Mouse (Mus musculus) ES-E14 (cell line): ENCODE measurements around the gene R3hdm4. TPM values are rescaled to one million over a fixed set of nuclear protein-coding genes. Genes with fewer than 3 reads are reported as not detected.
A peak's percentile ranks its signal among the peaks of the same experiment; 100 is the strongest.

Experiments
- DNase-seq: peaks from one replicate; pipeline ENCODE4 v3.0.0-alpha.2; 2013; ENCODE audit warnings: low read depth, low spot score
- H3K27ac ChIP-seq: 2 replicates; pipeline ENCODE4 v1.5.1; 2012; ENCODE audit warnings: low read depth, mild to moderate bottlenecking, low read length, moderate library complexity, mixed read lengths; ENCODE audit not compliant: poor library complexity, insufficient read depth, severe bottlenecking
- H3K36me3 ChIP-seq: 2 replicates; pipeline ENCODE4 v1.6.1; 2012; ENCODE audit warnings: mild to moderate bottlenecking, low read length, moderate library complexity, mixed read lengths; ENCODE audit not compliant: control insufficient read depth, poor library complexity, insufficient read depth, severe bottlenecking
- H3K4me1 ChIP-seq, 2 experiments: fragments of 150-350 bp in 1 of 2; sonication (generic) in 1 of 2; 2 replicates each; pipeline ENCODE4 v1.6.1; 2012; ENCODE audit warnings: low read length in 2 of 2, mild to moderate bottlenecking in 1 of 2, mixed read lengths in 1 of 2; ENCODE audit not compliant: control insufficient read depth in 2 of 2, insufficient read depth in 2 of 2, poor library complexity in 1 of 2
- H3K4me3 ChIP-seq, 2 experiments: fragments of 150-350 bp in 1 of 2; sonication (generic) in 1 of 2; 2 replicates each; pipeline ENCODE4 v1.5.1; 2012; ENCODE audit warnings: low read length in 2 of 2, low read depth in 1 of 2, mild to moderate bottlenecking in 1 of 2, mixed read lengths in 1 of 2; ENCODE audit not compliant: insufficient read depth in 1 of 2, poor library complexity in 1 of 2, severe bottlenecking in 1 of 2
- H3K9ac ChIP-seq: 2 replicates; pipeline ENCODE4 v1.6.1; 2012; ENCODE audit warnings: low read depth, mild to moderate bottlenecking, low read length, mixed read lengths; ENCODE audit not compliant: poor library complexity, insufficient read depth, severe bottlenecking
- H3K9me3 ChIP-seq: fragments of 150-350 bp; sonication (generic); 2 replicates; pipeline ENCODE4 v1.6.1; 2012; ENCODE audit warnings: low read depth, mild to moderate bottlenecking, low read length; ENCODE audit not compliant: control insufficient read depth, insufficient read depth
- CHD2 ChIP-seq: IDR thresholded peaks from 2 replicates; pipeline ENCODE4 v1.6.1; 2014; ENCODE audit warnings: mild to moderate bottlenecking, low read depth, low read length, inconsistent platforms
- HCFC1 ChIP-seq: IDR thresholded peaks from 2 replicates; pipeline ENCODE4 v1.6.1; 2012; ENCODE audit warnings: low read length, inconsistent platforms, borderline replicate concordance; ENCODE audit not compliant: insufficient read depth
- MAFK ChIP-seq: IDR thresholded peaks from 2 replicates; pipeline ENCODE4 v1.6.1; 2014; ENCODE audit warnings: mild to moderate bottlenecking, low read depth, low read length, inconsistent platforms; ENCODE audit not compliant: insufficient read depth
- ZC3H11A ChIP-seq: IDR thresholded peaks from 2 replicates; pipeline ENCODE4 v1.6.1; 2012; ENCODE audit warnings: low read depth, mild to moderate bottlenecking, inconsistent platforms, low read length, borderline replicate concordance
- ZNF384 ChIP-seq: IDR thresholded peaks from 2 replicates; pipeline ENCODE4 v1.6.1; 2012; ENCODE audit warnings: low read depth, low read length, inconsistent platforms
- in situ Hi-C, 2 experiments: fragments of 600-800 bp; cut with MboI; formaldehyde crosslinking; loops; one replicate each; pipeline ENCODE4 v1.15.1; 2025; ENCODE audit warnings: low sequenced_read_pairs in 2 of 2, inconsistent platforms in 1 of 2; ENCODE audit not compliant: unreplicated experiment in 2 of 2
- total RNA-seq: library from RNA; depleted of rRNA; stranded (reverse); fragments of 300-350 nt; gene quantifications from 2 replicates; pipeline ENCODE4 v1.2.3, GENCODE M21; 2012

The R3hdm4 gene
- total RNA-seq, 1 experiment = 24.0 TPM

DNA sequence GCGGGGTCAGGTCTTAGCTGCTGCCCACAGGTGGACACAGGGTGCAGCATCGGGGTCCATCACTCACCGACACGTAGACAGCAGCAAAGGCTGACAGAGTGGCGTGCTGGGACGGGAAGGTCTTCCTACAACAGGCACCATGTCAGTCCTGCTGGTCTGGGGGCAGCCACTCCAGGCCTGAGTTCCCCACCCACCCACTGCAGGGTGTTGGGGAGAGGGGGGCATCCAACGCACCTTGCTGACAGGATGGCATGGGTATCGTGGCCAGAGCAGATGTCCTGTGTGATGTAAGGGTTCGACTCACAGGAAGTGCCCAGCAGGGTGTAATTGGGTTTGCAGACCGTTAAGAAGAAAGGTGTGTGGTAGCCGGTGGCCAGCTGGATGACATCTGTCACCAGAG is 54.4 kb downstream of the R3hdm4 start:
- in situ Hi-C loops = no loop called here
- Histone ChIP-seq H3K36me3 (peaks cover 19% of the 10 kb centered on the region), H3K27ac (no peak overlapping the region), H3K4me3 (no peak overlapping the region), H3K9me3 (no peaks in the 10 kb centered on the region), H3K4me1 (peaks cover 0 to 5% of the 10 kb centered on the region in 2 experiments; a peak in 1 of 4 replicates), H3K9ac (no peak overlapping the region)
- DNase-seq = no peak
- TF ChIP-seq ZC3H11A (no peak), HCFC1 (no peak), CHD2 (no peak), ZNF384 (no peak), MAFK (no peak)

DNA sequence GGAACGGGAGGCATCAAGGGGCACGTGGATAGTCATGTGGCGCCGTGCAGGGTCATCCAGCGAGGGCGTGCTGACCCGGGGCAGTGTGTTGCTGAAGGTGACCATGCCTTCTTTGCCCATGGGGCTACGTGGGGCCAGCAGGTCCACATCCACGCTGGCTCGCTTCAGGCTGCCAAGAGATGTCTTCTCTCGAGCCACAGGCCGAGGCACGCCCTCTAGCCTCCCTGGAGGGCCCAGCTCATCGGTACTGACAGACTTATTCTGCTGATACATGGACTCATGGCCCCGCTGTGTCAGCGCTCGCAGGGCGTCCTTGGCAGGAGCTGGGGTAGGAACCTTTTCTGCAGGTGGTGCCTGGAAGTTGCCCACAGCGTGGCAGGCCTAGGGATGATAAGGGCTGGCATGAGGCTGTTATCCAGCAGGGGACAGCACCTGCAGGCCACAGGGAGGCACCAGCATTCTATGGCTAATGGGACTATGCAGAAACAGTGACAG is 55.2 kb downstream of the R3hdm4 start:
- in situ Hi-C loops = no loop called here
- DNase-seq = no peak
- TF ChIP-seq ZC3H11A (no peak), HCFC1 (no peak), MAFK (no peak), ZNF384 (no peak), CHD2 (no peak)
- Histone ChIP-seq H3K9me3 (no peaks in the 10 kb centered on the region), H3K27ac (no peak overlapping the region), H3K9ac (no peak overlapping the region), H3K4me1 (peaks cover 0 to 10% of the 10 kb centered on the region in 2 experiments; a peak in 1 of 4 replicates), H3K4me3 (no peak overlapping the region), H3K36me3 (peaks cover 26% of the 10 kb centered on the region)

DNA sequence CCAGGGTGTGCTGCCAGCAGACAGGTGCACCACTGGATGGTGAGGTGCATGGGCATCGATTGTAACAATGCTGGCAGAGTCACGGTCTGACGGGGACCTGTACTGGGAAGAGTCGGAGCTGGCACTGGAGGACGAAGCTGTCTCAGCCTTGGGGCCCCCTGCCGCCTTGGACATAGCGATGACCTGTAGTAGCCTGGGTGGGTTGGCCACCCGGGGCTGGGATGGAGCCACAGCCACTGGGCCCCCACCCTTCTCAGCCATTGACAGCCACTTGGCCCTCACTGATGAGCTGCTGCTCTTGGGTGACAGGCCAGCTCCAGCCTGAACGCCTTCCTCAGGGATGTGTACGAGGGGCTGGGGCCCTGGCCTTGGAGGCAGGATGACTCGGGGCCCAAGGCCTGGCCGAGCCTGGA is 55.8 kb downstream of the R3hdm4 start:
- in situ Hi-C loops = no loop called here
- TF ChIP-seq CHD2 (0 out of 2 replicates have a peak, but pooled peaks have one; percentile 2), HCFC1 (no peak)
- no peak for DNase-seq
- H3K36me3 ChIP-seq = peaks cover 33% of the 10 kb centered on the region
- peaks cover 0 to 15% of the 10 kb centered on the region in 2 experiments; a peak in 1 of 4 replicates for H3K4me1 ChIP-seq
- H3K4me3 ChIP-seq = no peak overlapping the region
- no peak overlapping the region for H3K27ac ChIP-seq
- no peaks in the 10 kb centered on the region for H3K9me3 ChIP-seq
- no peak overlapping the region for H3K9ac ChIP-seq

DNA sequence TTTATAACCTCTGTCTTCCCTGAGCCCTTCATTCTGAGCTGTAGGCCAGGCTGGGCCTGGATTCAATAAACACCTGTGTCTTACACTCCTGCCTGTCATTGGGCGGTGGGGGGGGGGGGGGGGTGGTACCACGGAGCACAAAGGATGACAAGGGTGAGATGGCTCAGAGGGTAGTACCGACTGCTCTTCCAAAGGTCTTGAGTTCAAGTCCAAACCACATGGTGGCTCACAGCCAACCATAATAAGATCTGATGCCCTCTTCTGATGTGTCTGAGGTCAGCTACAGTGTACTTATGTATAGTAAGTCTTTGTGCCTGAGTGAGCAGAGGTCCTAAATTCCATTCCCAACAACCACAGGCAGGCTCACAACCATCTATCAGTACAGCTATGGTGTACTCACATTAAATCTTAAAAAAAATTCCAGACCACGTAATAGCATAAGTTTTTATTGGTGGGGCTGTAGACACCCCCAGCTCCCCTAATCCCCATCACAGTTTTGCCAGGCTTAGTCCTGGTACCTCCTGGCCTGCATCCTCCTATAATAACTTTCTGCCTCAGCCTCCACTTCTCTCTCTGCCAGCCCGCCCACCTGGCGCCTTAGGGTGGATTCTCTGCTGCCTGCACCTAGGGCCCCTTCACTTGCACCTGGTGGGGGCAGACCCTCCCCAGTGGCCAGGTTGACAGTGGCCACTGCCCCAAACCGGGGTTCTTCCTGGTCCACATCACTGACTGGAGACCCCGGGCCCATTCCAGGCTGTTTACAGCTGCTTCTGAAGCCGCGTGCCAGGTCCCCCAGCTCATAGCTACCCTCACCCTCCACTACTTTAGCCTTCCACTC is 56.4 kb downstream of the R3hdm4 start:
- peaks cover 39% of the 10 kb centered on the region for H3K36me3 ChIP-seq
- H3K27ac ChIP-seq = no peak overlapping the region
- TF ChIP-seq CHD2 = no peak; the same call in 1 of the 2 replicates
- no peak for TF ChIP-seq ZNF384
- TF ChIP-seq MAFK = no peak
- no peak for TF ChIP-seq ZC3H11A
- TF ChIP-seq HCFC1 = no peak
- H3K9me3 ChIP-seq = no peaks in the 10 kb centered on the region
- no peak overlapping the region for H3K9ac ChIP-seq
- no peak overlapping the region for H3K4me3 ChIP-seq
- in situ Hi-C loops = no loop called here
- no peak for DNase-seq
- H3K4me1 ChIP-seq = peaks cover 0 to 20% of the 10 kb centered on the region in 2 experiments; a peak in 1 of 4 replicates
